Mouse (Mus musculus) neural tube, embryonic 14.5 days (tissue): Measurements from ENCODE around the gene Gm16429. TPM values are rescaled to one million over a fixed set of nuclear protein-coding genes. Genes with fewer than 3 reads are reported as not detected.
"Not testable (repeated sequence)": the region's sequence is repeated elsewhere in the genome, so short reads cannot be mapped to it uniquely, and the experiment has no call there.

Source experiments
- ATAC-seq: fragments of 200-750 bp; cut with Nextera tagmentation; 2 replicates; pipeline ENCODE4 v1.8.0; 2017; ENCODE audit warnings: low read depth, mild to moderate bottlenecking, moderate TSS enrichment, moderate library complexity
- H3K27ac ChIP-seq: fragments of 300-500 bp; sonication (generic); 2 replicates; pipeline ENCODE4 v1.5.1; 2014; ENCODE audit warnings: low read depth, mild to moderate bottlenecking, control low read depth, low read length, moderate library complexity, mixed read lengths
- H3K27me3 ChIP-seq: fragments of 300-500 bp; sonication (generic); 2 replicates; pipeline ENCODE4 v1.6.1; 2014; ENCODE audit warnings: low read length; ENCODE audit not compliant: control insufficient read depth, insufficient read depth
- H3K36me3 ChIP-seq: fragments of 300-500 bp; sonication (generic); 2 replicates; pipeline ENCODE4 v1.6.1; 2014; ENCODE audit warnings: low read length, mixed read lengths; ENCODE audit not compliant: control insufficient read depth, insufficient read depth
- H3K4me1 ChIP-seq: fragments of 300-500 bp; sonication (generic); 2 replicates; pipeline ENCODE4 v1.6.1; 2014; ENCODE audit warnings: low read length; ENCODE audit not compliant: control insufficient read depth, insufficient read depth
- H3K4me2 ChIP-seq: fragments of 300-500 bp; sonication (generic); 2 replicates; pipeline ENCODE4 v1.6.1; 2014; ENCODE audit warnings: mild to moderate bottlenecking, low read depth, low read length, control low read depth
- H3K4me3 ChIP-seq: fragments of 300-500 bp; sonication (generic); 2 replicates; pipeline ENCODE4 v1.5.1; 2014; ENCODE audit warnings: low read depth, low read length, control low read depth, mixed read lengths
- H3K9ac ChIP-seq: fragments of 300-500 bp; sonication (generic); replicated peaks from 2 replicates; pipeline ENCODE4 v1.6.1; 2014; ENCODE audit warnings: low read depth, mild to moderate bottlenecking, control low read depth, low read length, mixed read lengths
- H3K9me3 ChIP-seq: fragments of 300-500 bp; sonication (generic); 2 replicates; pipeline ENCODE4 v1.6.1; 2016; ENCODE audit warnings: low read length; ENCODE audit not compliant: control insufficient read depth
- WGBS: fragments of 180-500 bp; shearing (Covaris S2); extraction: QIAGEN DNeasy Blood & Tissue Kit; methylation state at CpG from one replicate; pipeline ENCODE4 v1.1.7; 2014; 5-methylcytosine and 5-hydroxymethylcytosine counted together
- polyA plus RNA-seq: library from polyadenylated mRNA; unstranded; fragments of >200 nt; fragmentation: Nextera tagmentation; extraction: Ambion mirVana; gene quantifications from 2 replicates; pipeline ENCODE4 v1.2.1, GENCODE M21; 2014

Gene Gm16429
- not detected in 2 replicates for polyA plus RNA-seq

GRCm38 (mm10) chr5:93928952-93929351, at the start of gene Gm16429:
Gene Gm16429, minus strand, starts transcription at chr5:93929052.
- H3K9ac ChIP-seq, H3K27me3 ChIP-seq, H3K36me3 ChIP-seq, H3K4me1 ChIP-seq, ATAC-seq, H3K27ac ChIP-seq, H3K4me2 ChIP-seq, H3K9me3 ChIP-seq, H3K4me3 ChIP-seq: not testable (repeated sequence)
- no CpG with 5 or more reads among the region's 1 CpGs for WGBS

Other genes with a start within 250 kb of the Gm16429 start
- not detected in 2 replicates for gene Gm7792, start 85.3 kb downstream of the Gm16429 start, polyA plus RNA-seq
- gene BC061212, start 141.5 kb upstream of the Gm16429 start, polyA plus RNA-seq = not detected in 2 replicates
- not detected in 2 replicates for gene Gm6351, start 147.3 kb upstream of the Gm16429 start, polyA plus RNA-seq